Mouse (Mus musculus) yolk sac, embryonic 10.5 days (tissue): ENCODE data around the gene Hsf5.

ENCODE experiments used
- DNase-seq: peaks from one replicate; pipeline ENCODE4 v3.0.0-alpha.2; 2017; ENCODE audit warnings: low spot score

Hsf5 gene

GRCm38 (mm10) chr11:87639206-87639605 lies 22.2 kb downstream of the Hsf5 start:
- peak; percentile 78 for DNase-seq

GRCm38 (mm10) chr11:87642865-87643264 lies 25.9 kb downstream of the Hsf5 start:
- DNase-seq, result no peak

- no peak for DNase-seq
These were observed 37.7 kb downstream of the Hsf5 start for GRCm38 (mm10) chr11:87654693-87655092.

GRCm38 (mm10) chr11:87659216-87659615 lies 42.3 kb downstream of the Hsf5 start:
- no peak for DNase-seq

- DNase-seq, result peak; percentile 84
These were observed 45.4 kb downstream of the Hsf5 start, which contains the start of gene Rnf43 for GRCm38 (mm10) chr11:87662407-87662806. TSS of gene Rnf43 (plus strand) at chr11:87662722.

- no peak for DNase-seq
These were observed 45.9 kb downstream of the Hsf5 start for GRCm38 (mm10) chr11:87662822-87663221.

GRCm38 (mm10) chr11:87663948-87664347 lies 47.0 kb downstream of the Hsf5 start:
- no peak for DNase-seq

- DNase-seq, result no peak
These were observed 47.6 kb downstream of the Hsf5 start for GRCm38 (mm10) chr11:87664521-87664920.

GRCm38 (mm10) chr11:87665224-87665623 lies 48.3 kb downstream of the Hsf5 start:
- no peak for DNase-seq

GRCm38 (mm10) chr11:87665658-87666057 lies 48.7 kb downstream of the Hsf5 start:
- DNase-seq, result no peak

- DNase-seq, result no peak
These were observed 49.5 kb downstream of the Hsf5 start for GRCm38 (mm10) chr11:87666256-87667035.

- no peak for DNase-seq
These were observed 50.4 kb downstream of the Hsf5 start for GRCm38 (mm10) chr11:87667107-87668090.

GRCm38 (mm10) chr11:87673282-87673681 lies 56.3 kb downstream of the Hsf5 start:
- no peak for DNase-seq

- no peak for DNase-seq
These were observed 58.6 kb downstream of the Hsf5 start for GRCm38 (mm10) chr11:87675606-87676005.

- no peak for DNase-seq
These were observed 60.8 kb downstream of the Hsf5 start for GRCm38 (mm10) chr11:87677756-87678155.

GRCm38 (mm10) chr11:87678545-87678944 lies 61.6 kb downstream of the Hsf5 start:
- DNase-seq, result no peak

- no peak for DNase-seq
These were observed 62.0 kb downstream of the Hsf5 start for GRCm38 (mm10) chr11:87678976-87679375.

- no peak for DNase-seq
These were observed 63.8 kb downstream of the Hsf5 start for GRCm38 (mm10) chr11:87680786-87681185.

GRCm38 (mm10) chr11:87682096-87682495 lies 65.1 kb downstream of the Hsf5 start:
- no peak for DNase-seq

- DNase-seq, result no peak
These were observed 66.0 kb downstream of the Hsf5 start for GRCm38 (mm10) chr11:87682838-87683571.

- no peak for DNase-seq
These were observed 69.4 kb downstream of the Hsf5 start for GRCm38 (mm10) chr11:87686407-87686806.
